Mouse (Mus musculus): Measurements from ENCODE around the gene Lrrc8d.

- no peak for TF ChIP-seq POLR2A (IDR thresholded peaks at IDR 0.05; ENCODE audit: low read depth, low read length)
- no peak for TF ChIP-seq CTCF (IDR thresholded peaks at IDR 0.05; ENCODE audit: borderline replicate concordance, insufficient read depth, low read length)
Observed at GRCm38 (mm10) chr5:105861616-105862015, 161.8 kb downstream of the Lrrc8d start.

Data from embryonic fibroblast, embryonic 13.5 days (primary cell).